Mouse (Mus musculus) embryonic facial prominence, embryonic 13.5 days (tissue): ENCODE measurements around the gene Zfp446. TPM values are rescaled to one million over a fixed set of nuclear protein-coding genes. Genes with fewer than 3 reads are reported as not detected.
"Not testable (repeated sequence)": the region's sequence is repeated elsewhere in the genome, so short reads cannot be mapped to it uniquely, and the experiment has no call there.

Experiments used
- ATAC-seq: fragments of 200-750 bp; cut with Nextera tagmentation; 2 replicates; pipeline ENCODE4 v1.8.0; 2017; ENCODE audit warnings: low read depth; ENCODE audit not compliant: insufficient number of reproducible peaks, insufficient read depth, low FRiP score, low TSS enrichment
- H3K27ac ChIP-seq: fragments of 300-500 bp; sonication (generic); 2 replicates; pipeline ENCODE4 v1.5.1; 2015; ENCODE audit warnings: moderate library complexity, mild to moderate bottlenecking, inconsistent platforms
- H3K27me3 ChIP-seq: fragments of 300-500 bp; sonication (generic); 2 replicates; pipeline ENCODE4 v1.6.1; 2015; ENCODE audit warnings: mild to moderate bottlenecking, inconsistent platforms
- H3K36me3 ChIP-seq: fragments of 300-500 bp; sonication (generic); 2 replicates; pipeline ENCODE4 v1.6.1; 2015; ENCODE audit warnings: mild to moderate bottlenecking, inconsistent platforms
- H3K4me1 ChIP-seq: fragments of 300-500 bp; sonication (generic); 2 replicates; pipeline ENCODE4 v1.6.1; 2015; ENCODE audit warnings: inconsistent platforms
- H3K4me2 ChIP-seq: fragments of 300-500 bp; sonication (generic); 2 replicates; pipeline ENCODE4 v1.6.1; 2015; ENCODE audit warnings: moderate library complexity, mild to moderate bottlenecking, inconsistent platforms
- H3K4me3 ChIP-seq: fragments of 300-500 bp; sonication (generic); 2 replicates; pipeline ENCODE4 v1.5.1; 2015; ENCODE audit warnings: mild to moderate bottlenecking, inconsistent platforms
- H3K9ac ChIP-seq: fragments of 300-500 bp; sonication (generic); 2 replicates; pipeline ENCODE4 v1.6.1; 2015; ENCODE audit warnings: mild to moderate bottlenecking, inconsistent platforms
- H3K9me3 ChIP-seq: fragments of 300-500 bp; sonication (generic); 2 replicates; pipeline ENCODE4 v1.6.1; 2016; ENCODE audit warnings: inconsistent platforms
- WGBS: fragments of 180-500 bp; shearing (Covaris S2); methylation state at CpG from one replicate; pipeline ENCODE4 v1.1.7; 2015; ENCODE audit warnings: mixed read lengths; 5-methylcytosine and 5-hydroxymethylcytosine counted together
- polyA plus RNA-seq: library from polyadenylated mRNA; unstranded; fragments of >200 nt; fragmentation: Nextera tagmentation; extraction: Ambion mirVana; gene quantifications from 2 replicates; pipeline ENCODE4 v1.2.1, GENCODE M21; 2015

Gene Zfp446
- 9.4 and 9.8 TPM in 2 replicates for polyA plus RNA-seq

DNA sequence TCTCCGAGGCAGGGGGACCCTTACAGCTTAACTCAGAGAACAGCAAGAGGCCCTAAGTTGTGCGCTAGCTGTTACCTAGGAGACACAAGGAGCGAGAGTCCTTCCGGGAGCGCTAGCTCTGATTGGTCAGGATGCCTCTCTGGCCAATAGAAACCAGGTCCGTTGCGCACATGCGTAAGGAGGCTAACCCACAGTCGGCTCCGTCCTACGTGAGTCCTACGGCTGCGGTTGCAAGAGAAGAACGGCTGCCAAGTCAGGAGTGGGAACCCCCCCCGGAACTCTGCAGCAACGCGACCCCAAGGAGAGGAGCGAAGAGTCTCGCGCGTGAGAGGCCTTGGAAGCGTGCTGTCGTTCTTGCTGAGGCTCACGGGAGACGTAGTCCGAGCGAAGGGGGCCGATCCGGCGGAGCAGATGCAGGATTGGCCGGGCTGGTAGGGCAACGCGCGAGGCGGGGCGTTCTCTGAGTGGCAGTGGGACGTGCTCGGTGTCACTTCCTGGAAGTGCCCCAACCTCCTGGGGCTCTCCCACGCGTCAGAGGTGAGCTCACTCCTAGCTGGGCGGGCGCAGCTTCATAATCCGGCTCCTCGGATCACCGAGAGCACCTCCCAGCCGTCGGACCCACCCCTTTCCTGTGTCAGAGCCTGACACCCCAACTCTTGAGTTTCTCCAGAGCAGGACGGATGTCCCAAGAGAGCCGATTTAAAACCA lies at the start of gene Zfp446:
Gene Zfp446, plus strand, starts transcription at position 167 of the 708 bp plus-strand sequence.
- peak; percentile 98 for ATAC-seq
- Histone ChIP-seq H3K4me3 (peak within 1 kb of the TSS; percentile 63), H3K27ac (peak within 1 kb of the TSS; percentile 94), H3K4me1 (peaks cover 14% of the 10 kb centered on the region), H3K9ac (peak within 1 kb of the TSS; percentile 76), H3K9me3 (no peaks in the 10 kb centered on the region), H3K27me3 (no peaks in the 10 kb centered on the region), H3K4me2 (peak within 1 kb of the TSS; percentile 78), H3K36me3 (peaks cover 16% of the 10 kb centered on the region)
- WGBS: under 1% methylated on average over 49 of the region's 49 CpGs

DNA sequence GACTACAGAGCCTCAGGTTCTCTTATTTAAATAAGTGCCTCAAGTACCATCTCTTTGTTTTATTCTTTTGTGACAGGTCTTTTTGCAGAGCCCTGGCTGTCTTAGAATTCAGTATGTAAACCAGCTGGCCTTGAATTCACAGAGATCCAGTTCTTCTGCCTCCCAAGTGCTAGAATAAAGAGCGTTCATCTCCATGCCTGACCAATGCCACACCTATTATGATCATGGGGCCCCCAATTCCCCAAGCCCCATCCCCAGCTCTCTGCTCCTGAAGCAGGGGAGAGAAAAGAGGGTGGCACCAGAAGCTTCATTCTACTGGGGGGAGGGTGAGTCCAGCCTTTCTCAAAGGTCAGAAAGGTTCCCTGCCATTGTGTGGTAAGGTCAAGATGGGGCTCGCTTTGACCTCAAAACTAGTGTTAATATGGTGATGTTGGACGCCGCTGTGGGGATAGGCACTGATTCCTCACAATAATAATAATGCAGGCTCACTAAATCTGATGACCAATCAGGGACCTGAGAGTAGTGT lies 44.0 kb upstream of the Zfp446 start:
- H3K9ac ChIP-seq: no peak overlapping the region
- WGBS: 71% methylated on average over 4 of the region's 4 CpGs
- H3K9me3 ChIP-seq: no peaks in the 10 kb centered on the region
- H3K36me3 ChIP-seq: 0 out of 2 replicates have a peak, but pooled peaks cover 4% of the 10 kb centered on the region
- no peak overlapping the region for H3K27ac ChIP-seq
- no peak overlapping the region for H3K4me3 ChIP-seq
- no peak for ATAC-seq
- H3K27me3 ChIP-seq: peaks cover 6% of the 10 kb centered on the region
- no peak overlapping the region for H3K4me2 ChIP-seq
- no peaks in the 10 kb centered on the region for H3K4me1 ChIP-seq

DNA sequence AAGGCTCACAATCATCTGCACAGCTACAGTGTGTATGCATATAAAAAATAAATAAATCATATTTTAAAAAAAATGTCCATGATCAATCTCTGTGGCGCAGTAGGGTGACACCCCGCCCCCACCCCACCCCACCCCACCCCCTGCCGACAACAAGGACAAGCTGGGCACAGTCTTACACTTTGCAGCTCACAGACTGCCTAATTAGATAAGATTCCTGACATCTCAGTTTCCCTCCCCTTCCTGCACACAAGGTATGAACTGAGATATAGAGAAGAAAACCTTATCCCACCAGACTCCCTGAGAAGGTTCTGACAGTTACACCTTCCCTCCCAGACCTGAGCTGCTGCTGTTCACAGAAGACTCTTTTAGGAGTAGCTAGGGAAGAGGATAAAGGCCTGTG lies 42.8 kb upstream of the Zfp446 start:
- Histone ChIP-seq H3K9me3 (no peaks in the 10 kb centered on the region), H3K27me3 (no peaks in the 10 kb centered on the region), H3K4me3 (no peak overlapping the region), H3K36me3 (0 out of 2 replicates have a peak, but pooled peaks cover 4% of the 10 kb centered on the region), H3K4me2 (no peak overlapping the region), H3K27ac (no peak overlapping the region), H3K9ac (no peak overlapping the region), H3K4me1 (no peaks in the 10 kb centered on the region)
- WGBS: 75% methylated on average over 3 of the region's 3 CpGs
- ATAC-seq: no peak

GRCm38 (mm10) chr7:12937254-12937803 lies 40.3 kb upstream of the Zfp446 start:
- not testable (repeated sequence) for H3K9ac ChIP-seq, H3K9me3 ChIP-seq, H3K27me3 ChIP-seq, H3K27ac ChIP-seq, H3K36me3 ChIP-seq, H3K4me2 ChIP-seq, H3K4me3 ChIP-seq, ATAC-seq, H3K4me1 ChIP-seq
- WGBS: 81% methylated on average over 4 of the region's 4 CpGs

GRCm38 (mm10) chr7:12940599-12940998 lies 37.0 kb upstream of the Zfp446 start:
- ATAC-seq: no peak
- Histone ChIP-seq H3K4me3 (no peak overlapping the region), H3K9ac (no peak overlapping the region), H3K27ac (no peak overlapping the region), H3K9me3 (no peaks in the 10 kb centered on the region), H3K4me2 (no peak overlapping the region), H3K4me1 (no peaks in the 10 kb centered on the region), H3K27me3 (no peaks in the 10 kb centered on the region), H3K36me3 (no peaks in the 10 kb centered on the region)
- 78% methylated on average over 4 of the region's 4 CpGs for WGBS

DNA sequence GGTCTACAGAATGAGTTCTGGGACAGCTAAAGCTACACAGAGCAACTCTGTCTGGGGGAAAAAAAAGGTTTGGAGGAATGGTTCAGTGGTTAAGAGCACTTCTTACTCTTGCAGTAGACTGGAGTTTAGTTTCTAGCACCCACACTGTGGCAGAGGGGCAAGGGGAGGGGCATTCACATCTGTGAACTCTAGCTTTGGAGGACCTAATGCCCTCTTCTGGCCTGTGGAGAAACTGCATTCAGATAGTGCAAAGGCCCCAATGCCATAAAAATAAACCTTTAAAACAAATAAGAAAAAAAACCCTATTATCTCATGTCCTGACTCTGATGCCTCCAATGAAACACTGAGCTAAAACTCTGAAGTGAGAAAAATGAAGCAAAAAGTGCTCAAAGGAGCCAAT lies 34.2 kb upstream of the Zfp446 start:
- no peak for ATAC-seq
- H3K9me3 ChIP-seq: no peaks in the 10 kb centered on the region
- no peak overlapping the region for H3K4me3 ChIP-seq
- no peak overlapping the region for H3K4me2 ChIP-seq
- no peaks in the 10 kb centered on the region for H3K27me3 ChIP-seq
- no peaks in the 10 kb centered on the region for H3K36me3 ChIP-seq
- no peak overlapping the region for H3K27ac ChIP-seq
- no peaks in the 10 kb centered on the region for H3K4me1 ChIP-seq
- H3K9ac ChIP-seq: no peak overlapping the region

DNA sequence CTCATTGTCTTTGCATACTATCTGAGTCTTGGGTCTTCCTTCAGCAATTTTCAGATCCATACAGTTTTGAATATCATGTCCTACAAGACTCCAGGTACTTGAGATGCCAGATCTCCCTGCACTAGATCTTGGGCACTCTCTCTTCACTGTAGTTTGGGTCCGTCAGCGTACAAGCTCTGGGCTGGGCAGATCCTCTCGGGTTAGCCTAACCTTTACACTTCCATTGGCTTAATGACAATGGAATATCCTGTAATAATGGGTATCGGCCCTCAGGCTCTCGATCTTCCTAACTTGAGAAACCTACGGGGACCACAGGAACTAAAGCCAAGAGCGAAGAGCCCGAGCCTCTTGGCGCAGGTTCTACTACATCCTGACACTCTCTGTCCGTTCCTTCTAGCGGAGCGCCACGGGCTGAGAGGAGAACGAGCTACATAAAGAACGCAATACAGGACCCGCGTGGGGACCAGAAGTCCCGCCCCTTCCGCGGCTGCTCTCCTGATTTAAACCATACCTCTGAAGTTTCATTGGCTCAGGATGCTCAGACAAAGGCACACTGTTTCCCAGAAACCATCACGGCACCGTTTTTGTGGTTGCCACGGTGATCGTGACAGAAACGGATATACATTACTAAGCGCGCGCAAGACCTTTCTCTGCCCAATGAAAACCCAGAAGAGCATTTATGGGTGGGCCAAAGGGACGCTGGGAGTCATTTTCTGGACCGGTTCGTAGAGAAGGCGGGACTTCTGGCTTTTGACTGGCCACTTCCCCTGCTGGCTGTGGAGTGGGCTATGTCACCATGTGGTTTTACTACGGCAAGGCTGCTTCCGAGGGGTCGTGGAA lies 28.4 kb upstream of the Zfp446 start:
- Histone ChIP-seq H3K9ac (peak overlapping the region; percentile 74), H3K4me2 (peak overlapping the region; percentile 67), H3K4me1 (peaks cover 4% of the 10 kb centered on the region; the same call in 1 of the 2 replicates), H3K36me3 (no peaks in the 10 kb centered on the region), H3K27ac (peak overlapping the region; percentile 86), H3K27me3 (no peaks in the 10 kb centered on the region), H3K4me3 (peak overlapping the region; percentile 48), H3K9me3 (no peaks in the 10 kb centered on the region)
- ATAC-seq: peak; percentile 96
- WGBS: 6% methylated on average over 35 of the region's 35 CpGs

DNA sequence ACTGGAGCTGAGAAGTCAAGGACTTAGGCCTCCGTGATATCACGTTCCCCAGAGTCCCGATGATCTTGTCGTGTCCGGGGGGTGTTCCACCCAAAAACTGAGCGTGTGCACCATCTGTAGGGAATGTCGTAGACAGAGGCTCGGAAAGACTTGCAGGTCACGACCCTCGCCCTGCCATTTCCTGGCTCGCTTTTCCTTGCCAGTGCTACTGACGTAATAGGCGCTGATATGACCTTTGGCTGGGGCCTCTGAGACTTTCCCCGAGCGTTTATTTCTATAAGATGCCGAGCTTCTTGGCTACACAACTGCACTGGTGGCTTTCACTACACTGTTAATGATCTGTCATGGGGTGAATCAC lies 27.8 kb upstream of the Zfp446 start:
- 5% methylated on average over 16 of the region's 16 CpGs for WGBS
- ATAC-seq: peak; percentile 26; the same call in 1 of the 2 replicates
- Histone ChIP-seq H3K36me3 (no peaks in the 10 kb centered on the region), H3K4me2 (peak overlapping the region; percentile 67), H3K4me3 (peak overlapping the region; percentile 48), H3K27ac (peak overlapping the region; percentile 84), H3K4me1 (peaks cover 4% of the 10 kb centered on the region; the same call in 1 of the 2 replicates), H3K9me3 (no peaks in the 10 kb centered on the region), H3K27me3 (no peaks in the 10 kb centered on the region), H3K9ac (peak overlapping the region; percentile 67)

GRCm38 (mm10) chr7:12954896-12955295 lies 22.8 kb upstream of the Zfp446 start:
- no peak overlapping the region for H3K4me3 ChIP-seq
- no peak for ATAC-seq
- WGBS: 53% methylated on average over 3 of the region's 3 CpGs
- H3K27me3 ChIP-seq: no peaks in the 10 kb centered on the region
- H3K9me3 ChIP-seq: no peaks in the 10 kb centered on the region
- no peak overlapping the region for H3K9ac ChIP-seq
- H3K36me3 ChIP-seq: no peaks in the 10 kb centered on the region
- no peak overlapping the region for H3K4me2 ChIP-seq
- H3K27ac ChIP-seq: no peak overlapping the region
- H3K4me1 ChIP-seq: peaks cover 4% of the 10 kb centered on the region; the same call in 1 of the 2 replicates

GRCm38 (mm10) chr7:12957511-12957910 lies 20.1 kb upstream of the Zfp446 start:
- no peak overlapping the region for H3K4me3 ChIP-seq
- H3K9ac ChIP-seq: no peak overlapping the region
- no peaks in the 10 kb centered on the region for H3K27me3 ChIP-seq
- H3K4me2 ChIP-seq: no peak overlapping the region
- no peaks in the 10 kb centered on the region for H3K4me1 ChIP-seq
- ATAC-seq: no peak
- H3K27ac ChIP-seq: no peak overlapping the region
- no peaks in the 10 kb centered on the region for H3K36me3 ChIP-seq
- no peaks in the 10 kb centered on the region for H3K9me3 ChIP-seq
- WGBS: 76% methylated on average over 5 of the region's 5 CpGs

DNA sequence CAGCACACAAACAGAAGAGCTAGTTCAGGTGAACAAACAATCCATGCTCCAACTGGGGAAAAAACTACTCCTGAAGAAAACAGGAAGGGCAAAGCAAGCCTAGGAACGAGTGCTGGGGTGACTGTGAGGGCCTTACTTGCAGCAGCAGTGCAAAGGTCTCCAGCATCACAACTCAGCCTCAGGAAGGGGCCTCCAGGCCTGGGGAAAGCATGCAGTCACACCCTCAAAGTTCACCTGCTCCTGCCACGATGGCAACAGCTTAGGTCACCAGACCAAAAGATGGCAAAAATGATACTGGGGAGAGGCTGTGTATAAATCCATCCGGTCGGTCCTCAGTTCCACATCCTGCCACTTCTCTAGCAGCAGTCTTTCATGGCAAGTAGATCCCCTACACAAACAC lies 18.7 kb upstream of the Zfp446 start:
- WGBS: 77% methylated on average over 4 of the region's 4 CpGs
- ATAC-seq: no peak
- Histone ChIP-seq H3K4me3 (no peak overlapping the region), H3K9me3 (no peaks in the 10 kb centered on the region), H3K36me3 (no peaks in the 10 kb centered on the region), H3K4me2 (no peak overlapping the region), H3K4me1 (no peaks in the 10 kb centered on the region), H3K9ac (no peak overlapping the region), H3K27me3 (no peaks in the 10 kb centered on the region), H3K27ac (no peak overlapping the region)
